Mouse (Mus musculus): Measurements from ENCODE around the gene Oas1f.
"Not testable (repeated sequence)": the region's sequence is repeated elsewhere in the genome, so short reads cannot be mapped to it uniquely, and the experiment has no call there.

DNA sequence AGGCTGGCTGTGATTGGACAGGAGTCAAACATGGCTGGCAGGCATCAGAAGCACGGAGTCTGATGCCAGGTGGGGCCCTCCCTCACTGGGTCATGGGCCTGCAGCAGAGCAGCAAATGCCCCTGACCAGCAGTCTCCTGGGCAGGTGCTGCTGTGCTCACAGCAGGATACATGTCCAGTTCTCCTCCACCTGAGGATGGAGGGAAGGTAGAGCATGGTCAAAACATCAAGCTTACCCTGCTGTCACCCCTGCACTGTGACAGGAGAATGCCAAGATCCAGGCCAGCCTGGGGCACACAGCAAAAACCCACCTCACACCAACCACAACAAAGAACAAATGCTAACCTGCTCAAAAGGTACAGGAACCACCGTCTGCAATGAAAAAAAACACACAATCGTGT is 29.7 kb downstream of the Oas1f start:
- not testable (repeated sequence) for TF ChIP-seq CTCF (IDR thresholded peaks at IDR 0.05; ENCODE audit: low read depth, low read length); POLR2AphosphoS5 (IDR thresholded peaks at IDR 0.05; ENCODE audit: insufficient replicate concordance, low read depth, low read length); GATA1 (IDR thresholded peaks at IDR 0.05; ENCODE audit: borderline replicate concordance, low read length); GATA2 (IDR thresholded peaks at IDR 0.05; ENCODE audit: borderline replicate concordance, low read depth, low read length); TAL1 (conservative IDR thresholded peaks at IDR 0.05; ENCODE audit: low read depth, low read length)

All from G1E (cell line).